ENCODE assay signal across 15 mouse cellular contexts in the genomic region with DNA sequence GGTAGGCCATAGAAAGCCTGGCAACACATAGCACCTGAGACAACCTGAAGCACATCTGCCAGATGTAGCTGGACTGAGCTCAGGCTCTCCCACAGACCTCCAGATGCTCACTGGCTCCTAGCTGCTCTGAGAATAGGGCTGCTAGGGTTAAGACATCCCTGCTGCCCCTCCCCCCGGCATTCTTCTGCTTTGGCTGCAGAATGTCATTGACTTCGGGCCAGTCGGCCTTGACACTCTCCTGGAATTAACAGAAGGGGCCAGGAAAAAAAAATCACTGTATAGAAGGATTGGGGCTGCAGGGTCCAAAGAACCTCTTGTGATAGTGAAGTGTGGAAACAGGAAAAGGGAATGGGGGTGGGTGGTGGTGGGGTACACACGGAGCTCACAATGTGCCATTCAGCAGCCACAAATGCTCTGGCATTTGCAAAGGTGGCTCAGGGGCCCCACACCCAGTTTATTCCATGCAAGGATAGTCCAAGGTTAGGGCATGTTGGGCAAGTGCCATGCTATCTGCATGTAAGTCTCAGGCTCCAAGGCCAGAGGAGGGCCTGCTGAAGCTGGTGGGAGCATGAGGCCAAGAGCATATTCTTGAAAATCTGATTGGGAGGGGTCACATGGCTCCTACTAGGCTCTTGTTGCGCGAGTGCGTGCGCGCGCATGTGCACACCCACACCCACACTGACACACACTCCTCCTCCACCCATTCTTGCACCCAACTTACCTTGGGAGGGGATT. TPM values are rescaled to one million over a fixed set of nuclear protein-coding genes. Genes with fewer than 3 reads are reported as not detected.
DNase-seq lines count a peak whose midpoint lies in the region; ATAC-seq and TF ChIP-seq lines count a peak whose summit lies in the region.
"Had no signal": no experiment of that assay in that cellular context is flagged by ENCODE, and none has a peak within 500 bp of the region (broad histone marks: within the 10 kb centered on the region; RNA-seq: fewer than 3 reads in every experiment).

No protein-coding gene starts in this region.

- H3K9me3 ChIP-seq in heart, embryonic 16.5 days (replicated peaks; ENCODE audit: control insufficient read depth, low read length) = no peaks in the 10 kb centered on the region
- H3K9me3 ChIP-seq: forebrain, embryonic 15.5 days had no signal

- no peak for TF ChIP-seq EP300 in heart, adult 2 months (IDR thresholded peaks at IDR 0.05; ENCODE audit: insufficient read depth, low read depth, low read length)

- TF ChIP-seq CTCF in heart, adult 2 months (IDR thresholded peaks at IDR 0.05) = no peak

- intact Hi-C loops in heart, adult 2 months (cut with DNase I) = no loop called here

- peaks cover 2% of the 10 kb centered on the region; the same call in 1 of the 2 replicates for H3K27me3 ChIP-seq in heart, embryonic 16.5 days (ENCODE audit: control insufficient read depth, insufficient read depth, low read length)
- no peaks in the 10 kb centered on the region for H3K27me3 ChIP-seq in heart, adult 2 months (ENCODE audit: control insufficient read depth, insufficient read depth, low read length)
- H3K27me3 ChIP-seq: CH12.LX had no signal

- H3K4me3 ChIP-seq in heart, embryonic 16.5 days (ENCODE audit: low read length) = no peak overlapping the region
- no peak overlapping the region for H3K4me3 ChIP-seq in heart, adult 2 months
- H3K4me3 ChIP-seq: forebrain, embryonic 15.5 days had no signal

- no peak for ATAC-seq in heart, embryonic 16.5 days (replicated peaks; ENCODE audit: extremely low read depth, insufficient read depth, low FRiP score)
- ATAC-seq: forebrain, embryonic 15.5 days; inflammation-experienced regulatory T-cells, adult 6 months had no signal

- H3K4me1 ChIP-seq in heart, embryonic 16.5 days (ENCODE audit: control insufficient read depth, insufficient read depth, low read length) = peaks cover 5% of the 10 kb centered on the region; the same call in 1 of the 2 replicates
- H3K4me1 ChIP-seq in heart, adult 2 months (ENCODE audit: control insufficient read depth, insufficient read depth, low read length) = no peaks in the 10 kb centered on the region

- no peak overlapping the region for H3K4me2 ChIP-seq in heart, embryonic 16.5 days (ENCODE audit: low read depth, low read length)
- H3K4me2 ChIP-seq: forebrain, embryonic 15.5 days had no signal

- no peak for TF ChIP-seq POLR2A in heart, adult 2 months (IDR thresholded peaks at IDR 0.05; ENCODE audit: insufficient read depth, low read depth, low read length)

- 0 out of 2 replicates have a peak overlapping the region, but pooled peaks have one; percentile 3 for H3K27ac ChIP-seq in heart, embryonic 16.5 days (ENCODE audit: low read length)
- no peak overlapping the region for H3K27ac ChIP-seq in heart, adult 2 months
- H3K27ac ChIP-seq: forebrain, embryonic 15.5 days had no signal

- no peaks in the 10 kb centered on the region for H3K79me2 ChIP-seq in heart, adult 2 months (replicated peaks; ENCODE audit: control insufficient read depth, insufficient read depth, low read length)

- H3K9ac ChIP-seq in heart, embryonic 16.5 days (ENCODE audit: low read length) = no peak overlapping the region
- H3K9ac ChIP-seq in heart, adult 2 months (ENCODE audit: low read depth, low read length) = no peak overlapping the region
- H3K9ac ChIP-seq: forebrain, embryonic 15.5 days had no signal

- peaks cover 10% of the 10 kb centered on the region for H3K36me3 ChIP-seq in heart, embryonic 16.5 days (ENCODE audit: control insufficient read depth, insufficient read depth)
- no peaks in the 10 kb centered on the region for H3K36me3 ChIP-seq in heart, adult 2 months (ENCODE audit: control insufficient read depth, insufficient read depth, low read length)

- WGBS in heart, embryonic 16.5 days = 71% methylated on average over 10 of the region's 10 CpGs
- WGBS in heart, adult 2 months = 66% methylated on average over 10 of the region's 10 CpGs

- peak; percentile 62 to 80 for DNase-seq in adrenal gland, adult (ENCODE audit: inconsistent age in 2 of 2, low spot score in 1 of 2)
- DNase-seq in adrenal gland, adult 18-20 months (ENCODE audit: low spot score in 2 of 2) = no peak
- no peak for DNase-seq in heart, adult 2 months
- peak; percentile 55 for DNase-seq in lung, postnatal 10 days
- DNase-seq in lung, postnatal 14 days = no peak
- peak; percentile 84 for DNase-seq in testis, postnatal 10 days (ENCODE audit: low spot score)
- DNase-seq in frontal cortex, postnatal 14 days (ENCODE audit: low spot score in 2 of 2) = no peak
- DNase-seq: cerebellum, postnatal 36 days; heart, postnatal 36 days; lung, adult 18-20 months; thymus, adult 18-20 months had no signal

RNA-seq across cellular contexts. Expression of a gene that starts 8.8 kb away (rescaled TPM):
- total RNA-seq in adrenal gland, adult 18-20 months (2021) = 100 to 1,000 TPM; 164 to 177 TPM
- polyA plus RNA-seq in heart, embryonic 16.5 days (2015; fragmentation: Nextera tagmentation; extraction: Ambion mirVana) = 95.9 and 100 TPM in 2 replicates
- total RNA-seq in heart, adult 2 months (2021) = 10 to 100 TPM; 22.7 to 24.8 TPM
- polyA plus RNA-seq in heart, adult 2 months (2012; rRNA removed) = 19.9 and 27.2 TPM in 2 replicates

Comparison
In these comparisons a context has a peak if more than half of its experiments do, and no peak if none do; other contexts are left out.
1. DNase-seq: peak in adrenal gland, adult (2 of 2), lung, postnatal 10 days (single experiment) and testis, postnatal 10 days (single experiment); none in adrenal gland, adult 18-20 months (0 of 2), heart, adult 2 months (0 of 2), lung, postnatal 14 days (single experiment) and frontal cortex, postnatal 14 days (0 of 2).
2. RNA of a gene that starts 8.8 kb away (total RNA-seq): 164 to 177 TPM in adrenal gland, adult 18-20 months; 22.7 to 24.8 TPM in heart, adult 2 months; every median in the first group is over 4 times any median in the second.